Mouse (Mus musculus): ENCODE data around the gene Zfp672. TPM values are rescaled to one million over a fixed set of nuclear protein-coding genes. Genes with fewer than 3 reads are reported as not detected.
A peak's percentile ranks its signal among the peaks of the same experiment; 100 is the strongest.

The Zfp672 gene
- total and polyA plus RNA-seq, 2 experiments: 18.6 to 20.7 TPM

GRCm38 (mm10) chr11:58302774-58303445 is 27.2 kb downstream of the Zfp672 start:
- H3K79me2 ChIP-seq (ENCODE audit: control insufficient read depth, insufficient read depth, low read length): no peaks in the 10 kb centered on the region
- H3K4me1 ChIP-seq (ENCODE audit: control insufficient read depth, insufficient read depth, low read length): peaks cover 6% of the 10 kb centered on the region; the same call in 1 of the 2 replicates
- TF ChIP-seq POLR2A (IDR thresholded peaks at IDR 0.05; ENCODE audit: extremely low read depth, insufficient read depth, low read length) (no peak), CTCF (IDR thresholded peaks at IDR 0.05; ENCODE audit: low read depth, low read length) (no peak)
- DNase-seq (ENCODE audit: extremely low read depth, low read depth, low spot score): no peak
- peak overlapping the region; percentile 59 for H3K27ac ChIP-seq (replicated peaks; ENCODE audit: insufficient read depth, low read depth, low read length)
- H3K4me3 ChIP-seq (ENCODE audit: insufficient read depth, low read depth, low read length): peak overlapping the region; percentile 72
- H3K9ac ChIP-seq (ENCODE audit: low read depth, low read length): peak overlapping the region; percentile 65
- under 1% methylated on average over 26 of the region's 26 CpGs for WGBS
- no peaks in the 10 kb centered on the region for H3K27me3 ChIP-seq (ENCODE audit: control insufficient read depth, insufficient read depth, low read length)
- H3K36me3 ChIP-seq (ENCODE audit: control insufficient read depth, insufficient read depth, low read length): no peaks in the 10 kb centered on the region

GRCm38 (mm10) chr11:58301837-58302754 is 28.0 kb downstream of the Zfp672 start:
- Histone ChIP-seq H3K36me3 (ENCODE audit: control insufficient read depth, insufficient read depth, low read length) (no peaks in the 10 kb centered on the region), H3K27ac (replicated peaks; ENCODE audit: insufficient read depth, low read depth, low read length) (peak overlapping the region; percentile 59), H3K9ac (ENCODE audit: low read depth, low read length) (peak overlapping the region; percentile 65), H3K79me2 (ENCODE audit: control insufficient read depth, insufficient read depth, low read length) (no peaks in the 10 kb centered on the region), H3K4me1 (ENCODE audit: control insufficient read depth, insufficient read depth, low read length) (peaks cover 6% of the 10 kb centered on the region; the same call in 1 of the 2 replicates), H3K4me3 (ENCODE audit: insufficient read depth, low read depth, low read length) (peak overlapping the region; percentile 72), H3K27me3 (ENCODE audit: control insufficient read depth, insufficient read depth, low read length) (no peaks in the 10 kb centered on the region)
- no peak for TF ChIP-seq POLR2A (IDR thresholded peaks at IDR 0.05; ENCODE audit: extremely low read depth, insufficient read depth, low read length)
- TF ChIP-seq CTCF (IDR thresholded peaks at IDR 0.05; ENCODE audit: low read depth, low read length): peak; percentile 75
- under 1% methylated on average over 36 of the region's 36 CpGs for WGBS
- peak; percentile 92 for DNase-seq (ENCODE audit: extremely low read depth, low read depth, low spot score)

GRCm38 (mm10) chr11:58301057-58301456 is 29.1 kb downstream of the Zfp672 start:
- Histone ChIP-seq H3K27ac (replicated peaks; ENCODE audit: insufficient read depth, low read depth, low read length) (no peak overlapping the region), H3K27me3 (ENCODE audit: control insufficient read depth, insufficient read depth, low read length) (no peaks in the 10 kb centered on the region), H3K4me1 (ENCODE audit: control insufficient read depth, insufficient read depth, low read length) (peaks cover 6% of the 10 kb centered on the region; the same call in 1 of the 2 replicates), H3K36me3 (ENCODE audit: control insufficient read depth, insufficient read depth, low read length) (no peaks in the 10 kb centered on the region), H3K79me2 (ENCODE audit: control insufficient read depth, insufficient read depth, low read length) (no peaks in the 10 kb centered on the region), H3K9ac (ENCODE audit: low read depth, low read length) (no peak overlapping the region), H3K4me3 (ENCODE audit: insufficient read depth, low read depth, low read length) (peak overlapping the region; percentile 18)
- 27% methylated on average over 13 of the region's 13 CpGs for whole genome bisulfite sequencing
- TF ChIP-seq CTCF (IDR thresholded peaks at IDR 0.05; ENCODE audit: low read depth, low read length) (peak; percentile 83), POLR2A (IDR thresholded peaks at IDR 0.05; ENCODE audit: extremely low read depth, insufficient read depth, low read length) (no peak)
- DNase-seq (ENCODE audit: extremely low read depth, low read depth, low spot score): peak; percentile 50

GRCm38 (mm10) chr11:58297396-58297795 is 32.7 kb downstream of the Zfp672 start:
- H3K27ac ChIP-seq (replicated peaks; ENCODE audit: insufficient read depth, low read depth, low read length): no peak overlapping the region
- 90% methylated on average over 6 of the region's 6 CpGs for WGBS
- H3K79me2 ChIP-seq (ENCODE audit: control insufficient read depth, insufficient read depth, low read length): no peaks in the 10 kb centered on the region
- TF ChIP-seq POLR2A (IDR thresholded peaks at IDR 0.05; ENCODE audit: extremely low read depth, insufficient read depth, low read length): no peak
- no peak for TF ChIP-seq CTCF (IDR thresholded peaks at IDR 0.05; ENCODE audit: low read depth, low read length)
- DNase-seq (ENCODE audit: extremely low read depth, low read depth, low spot score): no peak
- no peak overlapping the region for H3K4me3 ChIP-seq (ENCODE audit: insufficient read depth, low read depth, low read length)
- H3K27me3 ChIP-seq (ENCODE audit: control insufficient read depth, insufficient read depth, low read length): no peaks in the 10 kb centered on the region
- H3K4me1 ChIP-seq (ENCODE audit: control insufficient read depth, insufficient read depth, low read length): peaks cover 4% of the 10 kb centered on the region; the same call in 1 of the 2 replicates
- no peaks in the 10 kb centered on the region for H3K36me3 ChIP-seq (ENCODE audit: control insufficient read depth, insufficient read depth, low read length)
- H3K9ac ChIP-seq (ENCODE audit: low read depth, low read length): no peak overlapping the region

GRCm38 (mm10) chr11:58292791-58293190 is 37.3 kb downstream of the Zfp672 start:
- H3K27me3 ChIP-seq (ENCODE audit: control insufficient read depth, insufficient read depth, low read length): no peaks in the 10 kb centered on the region; the same call in 1 of the 2 replicates
- H3K36me3 ChIP-seq (ENCODE audit: control insufficient read depth, insufficient read depth, low read length): no peaks in the 10 kb centered on the region
- no peaks in the 10 kb centered on the region for H3K4me1 ChIP-seq (ENCODE audit: control insufficient read depth, insufficient read depth, low read length)
- 68% methylated on average over 4 of the region's 4 CpGs for WGBS
- no peak overlapping the region for H3K9ac ChIP-seq (ENCODE audit: low read depth, low read length)
- no peak for DNase-seq (ENCODE audit: extremely low read depth, low read depth, low spot score)
- no peak overlapping the region for H3K27ac ChIP-seq (replicated peaks; ENCODE audit: insufficient read depth, low read depth, low read length)
- no peaks in the 10 kb centered on the region for H3K79me2 ChIP-seq (ENCODE audit: control insufficient read depth, insufficient read depth, low read length)
- TF ChIP-seq CTCF (IDR thresholded peaks at IDR 0.05; ENCODE audit: low read depth, low read length): no peak
- TF ChIP-seq POLR2A (IDR thresholded peaks at IDR 0.05; ENCODE audit: extremely low read depth, insufficient read depth, low read length): no peak
- H3K4me3 ChIP-seq (ENCODE audit: insufficient read depth, low read depth, low read length): no peak overlapping the region

Data from liver, adult 2 months (tissue).